Mouse (Mus musculus): ENCODE data around the gene Gm572.

DNA sequence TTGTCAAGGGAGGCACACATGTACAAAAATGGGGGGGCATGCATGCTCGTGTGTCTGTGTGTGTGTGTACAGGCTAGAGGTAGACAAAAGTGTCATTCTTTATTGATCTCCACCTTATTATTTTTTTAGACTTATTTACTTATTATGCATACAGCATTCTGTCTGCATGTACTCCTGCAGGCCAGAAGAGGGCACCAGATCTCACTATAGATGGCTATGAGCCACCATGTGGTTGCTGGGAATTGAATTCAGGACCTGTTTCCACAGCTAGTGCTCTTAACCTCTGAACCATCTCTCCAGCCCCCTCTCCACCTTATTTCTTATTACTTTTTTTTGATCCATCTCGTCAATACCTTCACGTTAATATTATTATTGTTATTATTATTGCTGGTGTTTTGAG lies 6.2 kb downstream of the Gm572 start:
- TF ChIP-seq GATA1 (IDR thresholded peaks at IDR 0.05; ENCODE audit: borderline replicate concordance, low read length) (no peak), FLI1 (IDR thresholded peaks at IDR 0.05; ENCODE audit: low read length) (no peak)

Data from megakaryocyte, embryonic 14.5 days (primary cell).